Mouse (Mus musculus) testis, postnatal 14 days (tissue): ENCODE data around the gene Cabp7.

Source experiments
- DNase-seq: peaks from one replicate; pipeline ENCODE4 v3.0.0; 2021; ENCODE audit warnings: low spot score

Cabp7 gene

DNA sequence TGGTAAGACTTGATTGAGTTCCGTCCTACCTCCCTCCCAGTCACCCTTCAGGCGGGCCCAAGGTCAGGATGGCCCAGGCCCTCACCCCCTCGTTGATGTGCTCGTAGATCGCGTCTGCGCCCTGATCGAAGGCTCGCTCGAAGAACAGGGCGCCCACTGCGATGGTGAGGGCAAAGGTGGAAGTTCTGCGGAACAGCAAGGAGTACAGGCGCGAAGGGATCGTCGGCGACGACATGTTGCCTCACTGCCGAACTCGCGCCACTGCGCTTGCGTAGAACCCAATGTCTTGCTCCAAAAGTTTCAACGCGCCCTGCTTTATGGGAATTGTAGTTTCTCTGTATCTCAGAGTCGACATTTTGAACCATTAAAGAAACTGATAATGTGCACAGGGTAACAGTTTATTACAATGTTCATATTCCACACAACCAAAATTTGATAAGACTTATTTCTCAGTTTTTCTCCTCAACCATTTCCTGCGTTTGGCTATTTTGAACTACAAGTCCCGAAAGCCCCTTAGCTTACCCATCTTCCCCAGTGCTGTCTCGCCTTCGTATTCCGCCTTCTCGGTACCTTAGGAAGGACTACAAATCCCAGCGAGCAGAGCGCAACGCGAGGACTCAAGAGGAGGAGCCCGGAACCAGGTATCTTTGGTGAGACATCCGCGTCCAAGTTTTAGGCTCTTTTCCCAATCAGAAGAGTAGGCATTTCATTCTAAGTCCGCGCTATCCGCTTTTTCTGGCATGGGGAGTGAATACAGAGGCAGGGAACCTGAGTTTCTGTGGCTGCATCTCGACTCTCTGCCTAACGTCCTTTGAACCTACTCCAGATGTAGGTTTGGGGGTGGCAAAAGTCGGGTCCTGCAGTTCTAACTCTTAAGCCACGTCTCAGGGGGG is 42.3 kb downstream of the Cabp7 start, which contains the start of the genes Uqcr10 and Zmat5:
Gene Uqcr10 (minus strand): TSS at position 271 of the 893 bp plus-strand sequence.
Gene Zmat5 (plus strand): TSS at position 607 of the 893 bp plus-strand sequence.
- DNase-seq: peak; percentile 94

DNA sequence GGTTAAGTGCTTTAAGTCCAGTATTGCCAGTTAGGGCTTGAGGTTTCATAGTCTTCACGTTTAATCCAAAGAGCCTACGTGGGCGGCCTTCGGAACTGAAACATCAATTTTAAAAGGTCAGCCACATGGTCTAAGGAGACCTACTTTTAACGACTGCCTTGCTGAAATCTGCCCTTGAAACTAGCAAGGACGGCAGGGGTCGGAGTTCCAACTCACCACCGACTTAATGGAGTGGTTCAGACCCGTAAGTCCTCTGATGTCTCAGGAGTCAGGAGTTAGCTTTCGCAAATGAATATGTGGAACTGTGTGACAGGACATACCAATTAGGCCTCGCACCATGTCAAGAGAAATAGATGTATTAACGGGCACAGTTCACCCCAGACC is 42.9 kb downstream of the Cabp7 start:
- no peak for DNase-seq

GRCm38 (mm10) chr11:4700726-4701125 is 45.9 kb downstream of the Cabp7 start:
- DNase-seq: no peak

- peak; percentile 68 for DNase-seq
Measured at GRCm38 (mm10) chr11:4697043-4697983, 49.3 kb downstream of the Cabp7 start.

GRCm38 (mm10) chr11:4692162-4692561 is 54.4 kb downstream of the Cabp7 start:
- no peak for DNase-seq

DNA sequence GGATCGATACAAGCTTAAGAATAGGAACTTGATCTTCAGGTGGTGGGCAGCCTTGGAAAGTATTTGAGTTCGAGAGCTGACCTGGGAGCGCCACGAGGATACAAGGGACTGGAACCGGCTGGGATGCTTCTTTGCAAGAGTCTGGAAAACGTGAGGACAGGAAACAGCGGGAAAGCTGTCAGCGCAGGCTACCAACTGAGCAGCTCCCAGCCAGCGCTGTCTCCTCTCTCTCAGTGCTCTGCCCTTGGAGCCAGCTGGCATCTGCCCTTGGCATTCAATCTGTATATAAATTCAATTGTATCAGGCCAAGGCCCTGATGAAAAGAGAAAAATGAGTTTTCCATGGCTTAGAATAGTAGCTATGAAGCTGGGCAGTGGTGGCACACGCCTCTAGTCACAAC is 55.4 kb downstream of the Cabp7 start:
- DNase-seq: no peak

GRCm38 (mm10) chr11:4690353-4690752 is 56.2 kb downstream of the Cabp7 start:
- no peak for DNase-seq

- DNase-seq: no peak
Measured at GRCm38 (mm10) chr11:4688632-4689380, 57.8 kb downstream of the Cabp7 start.

DNA sequence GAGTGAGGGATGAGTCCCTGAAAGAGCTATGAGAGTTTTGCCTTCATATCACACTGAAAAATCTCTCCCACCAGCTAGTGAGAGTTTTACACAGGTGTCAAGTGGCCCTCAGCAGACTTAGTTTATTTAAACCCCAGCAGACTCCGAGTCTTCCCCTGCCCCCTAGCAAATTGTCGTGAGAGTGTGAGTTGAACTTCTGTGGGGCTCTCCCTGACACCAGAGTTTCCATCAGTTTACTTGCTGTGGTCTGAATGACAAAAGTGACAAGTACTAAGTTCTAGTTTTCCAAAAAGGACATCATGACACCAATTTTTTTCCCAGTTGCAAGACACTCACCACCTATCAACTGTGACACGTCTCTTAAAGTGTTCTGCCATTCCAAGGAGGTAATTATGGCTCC is 58.7 kb downstream of the Cabp7 start:
- no peak for DNase-seq

GRCm38 (mm10) chr11:4687027-4687426 is 59.6 kb downstream of the Cabp7 start:
- DNase-seq: no peak
